Mouse (Mus musculus): ENCODE measurements at regions not wholly inside any gene's neighbourhood (a gene's known extent, or its start where the extent isn't known, plus 50 kb on each side); places are given as distances from the start of the nearest gene placed in this dataset.
"Not testable (repeated sequence)": the region's sequence is repeated elsewhere in the genome, so short reads cannot be mapped to it uniquely, and the experiment has no call there.

GRCm38 (mm10) chr15:93189266-93189855 lies 85.6 kb downstream of the Gxylt1 start:
- no peak for DNase-seq (ENCODE audit: low spot score)

GRCm38 (mm10) chr15:93176221-93176620 lies 98.8 kb downstream of the Gxylt1 start:
- DNase-seq (ENCODE audit: low spot score), result no peak

DNA sequence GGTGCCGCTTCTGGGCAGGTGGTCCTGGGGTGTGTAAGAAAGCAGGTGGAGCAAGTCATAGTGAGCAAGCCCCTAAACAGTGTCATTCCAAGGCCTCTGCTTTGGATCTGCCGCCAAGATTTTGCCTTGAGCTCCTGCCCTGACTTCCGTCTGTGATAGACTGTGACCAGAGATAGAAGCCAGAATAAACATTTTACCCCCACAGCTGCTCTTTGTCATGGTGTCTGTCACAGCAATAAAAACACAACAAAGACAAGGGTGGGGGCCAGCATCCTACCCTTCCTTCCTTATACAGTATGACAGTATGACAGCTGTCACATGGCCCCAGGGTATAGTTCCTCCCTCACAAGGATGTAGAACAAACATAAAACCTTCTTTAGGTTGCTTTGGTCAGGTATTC lies 106.2 kb downstream of the Gxylt1 start:
- no peak for DNase-seq (ENCODE audit: low spot score)

DNA sequence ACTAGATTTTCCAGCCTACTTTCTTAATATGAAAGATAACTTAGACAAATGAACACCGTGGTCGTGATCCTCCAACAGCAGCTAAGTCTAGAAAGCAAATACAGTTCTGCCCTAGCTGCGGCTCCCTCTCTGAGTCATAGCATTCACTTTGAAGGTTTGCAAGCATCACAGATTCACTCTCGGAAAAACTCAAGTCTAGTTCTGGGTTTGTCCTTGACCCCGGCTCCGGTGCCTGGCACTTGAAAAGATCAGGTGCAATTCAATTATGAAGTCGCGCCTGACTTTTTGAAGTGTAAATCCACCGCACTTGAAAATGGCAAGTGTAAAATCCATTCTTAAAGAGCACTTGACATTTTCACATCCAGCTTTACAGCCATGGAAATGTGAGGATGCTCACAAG lies 107.5 kb downstream of the Gxylt1 start:
- DNase-seq (ENCODE audit: low spot score), result no peak

GRCm38 (mm10) chr15:93161924-93162910 lies 112.8 kb downstream of the Gxylt1 start:
- no peak for DNase-seq (ENCODE audit: low spot score)

- no peak for DNase-seq (ENCODE audit: low spot score)
Measured at GRCm38 (mm10) chr15:93161329-93161728, 113.7 kb downstream of the Gxylt1 start.

- DNase-seq (ENCODE audit: low spot score), result no peak
Measured at GRCm38 (mm10) chr15:93155756-93156155, 119.2 kb downstream of the Gxylt1 start.

- no peak for DNase-seq (ENCODE audit: low spot score)
Measured at GRCm38 (mm10) chr15:93154022-93154421, 121.0 kb downstream of the Gxylt1 start.

- no peak for DNase-seq (ENCODE audit: low spot score)
Measured at GRCm38 (mm10) chr15:93144899-93145298, 130.1 kb downstream of the Gxylt1 start.

DNA sequence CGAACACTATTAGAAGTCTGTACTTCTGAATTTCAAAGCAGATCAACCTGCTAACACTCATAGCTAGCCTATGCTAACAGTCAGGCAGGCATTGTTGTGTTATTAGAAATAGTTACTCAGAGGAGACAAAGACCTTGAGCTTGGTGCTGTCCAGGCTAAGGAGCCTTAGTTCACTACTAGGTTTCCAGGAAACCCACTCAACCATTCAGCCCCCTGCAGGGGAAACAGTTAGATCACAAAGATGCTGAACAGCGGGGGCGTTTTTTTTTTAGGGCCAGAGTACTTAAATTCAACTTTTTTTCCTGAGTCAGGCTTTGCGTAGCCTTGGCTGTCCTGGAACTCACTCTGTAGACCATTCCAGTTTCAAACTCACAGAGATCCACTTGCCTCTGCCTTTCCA lies 130.7 kb downstream of the Gxylt1 start:
- DNase-seq (ENCODE audit: low spot score), result no peak

GRCm38 (mm10) chr15:93133379-93133778 lies 141.6 kb downstream of the Gxylt1 start:
- DNase-seq (ENCODE audit: low spot score), result no peak

DNA sequence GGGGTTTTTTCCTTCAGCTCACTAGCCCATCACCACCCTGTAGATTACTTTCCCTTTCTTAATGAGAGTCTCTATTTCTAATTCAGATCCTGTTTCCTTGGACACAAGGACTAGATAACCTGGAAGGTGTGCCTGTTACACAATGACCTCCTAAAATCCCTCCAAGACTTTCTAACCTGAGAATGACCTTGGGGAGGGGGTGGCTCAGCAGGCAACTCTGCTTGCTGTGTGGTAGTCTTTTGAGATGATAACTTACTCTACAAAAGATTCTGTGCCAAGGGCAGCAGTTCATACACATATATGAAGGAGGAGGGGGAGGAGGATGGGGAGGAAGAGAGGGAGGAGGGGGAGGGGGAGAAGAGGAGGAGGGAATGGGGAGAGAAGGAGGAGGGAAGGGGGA lies 143.9 kb downstream of the Gxylt1 start:
- DNase-seq (ENCODE audit: low spot score), result no peak

GRCm38 (mm10) chr15:93125261-93125660 lies 149.7 kb downstream of the Gxylt1 start:
- DNase-seq (ENCODE audit: low spot score), result no peak

DNA sequence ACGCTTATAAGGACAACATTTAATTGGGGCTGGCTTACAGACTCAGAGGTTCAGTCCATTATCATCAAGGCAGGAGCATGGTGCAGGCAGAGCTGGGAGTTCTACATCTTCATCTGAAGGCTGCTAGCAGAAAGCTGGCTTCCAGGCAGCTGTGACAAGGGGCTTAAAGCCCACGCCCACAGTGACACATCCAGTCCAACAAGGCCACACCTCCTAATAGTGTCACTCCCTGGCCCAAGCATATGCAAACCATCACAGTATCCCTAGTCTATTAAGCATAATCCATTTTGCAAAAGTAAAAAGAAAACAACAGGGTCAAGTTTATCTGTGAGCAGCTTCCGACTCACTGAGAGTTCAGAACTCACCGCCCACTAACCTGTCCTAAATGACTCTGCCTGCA lies 153.8 kb downstream of the Gxylt1 start:
- DNase-seq (ENCODE audit: low spot score), result no peak

DNA sequence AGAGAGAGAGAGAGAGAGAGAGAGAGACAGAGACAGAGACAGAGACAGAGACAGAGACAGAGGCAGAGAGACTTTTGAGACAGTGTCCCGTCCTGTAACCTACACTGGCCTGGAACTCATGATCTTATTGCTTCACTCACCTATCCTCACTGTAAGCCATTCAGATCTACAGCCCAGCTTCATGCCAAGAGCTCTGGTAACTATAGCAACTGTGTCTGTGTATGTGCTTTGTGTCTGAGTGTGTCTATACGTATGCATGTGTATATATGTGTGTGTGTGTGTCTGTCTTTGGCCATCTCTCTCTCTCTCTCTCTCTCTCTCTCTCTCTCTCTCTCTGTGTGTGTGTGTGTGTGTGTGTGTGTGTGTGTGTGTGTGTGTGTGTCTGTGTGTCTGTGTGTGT lies 157.2 kb downstream of the Gxylt1 start:
- not testable (repeated sequence) for DNase-seq (ENCODE audit: low spot score)

DNA sequence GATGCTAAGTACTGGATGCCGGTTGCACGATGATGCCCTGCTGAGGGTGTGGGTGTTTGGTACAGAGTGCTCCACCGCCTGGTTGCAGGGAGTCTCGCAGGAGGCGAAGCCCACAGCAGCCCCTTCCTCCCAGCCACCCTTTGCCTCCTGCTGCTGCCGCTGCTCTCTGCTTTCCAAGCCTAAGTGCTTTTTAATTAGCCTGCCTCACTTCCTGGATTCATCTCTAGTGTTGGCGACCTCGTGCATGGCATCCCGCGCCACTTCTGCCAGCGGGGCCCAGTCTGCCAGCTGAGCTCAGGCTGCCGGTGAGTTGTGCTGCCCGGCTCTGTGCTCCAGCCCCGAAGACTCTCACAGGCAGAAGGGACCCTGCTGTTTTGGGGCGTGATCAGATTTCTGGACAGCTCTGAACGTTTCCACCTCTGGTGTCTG lies 159.3 kb downstream of the Gxylt1 start:
- no peak for DNase-seq (ENCODE audit: low spot score)

DNA sequence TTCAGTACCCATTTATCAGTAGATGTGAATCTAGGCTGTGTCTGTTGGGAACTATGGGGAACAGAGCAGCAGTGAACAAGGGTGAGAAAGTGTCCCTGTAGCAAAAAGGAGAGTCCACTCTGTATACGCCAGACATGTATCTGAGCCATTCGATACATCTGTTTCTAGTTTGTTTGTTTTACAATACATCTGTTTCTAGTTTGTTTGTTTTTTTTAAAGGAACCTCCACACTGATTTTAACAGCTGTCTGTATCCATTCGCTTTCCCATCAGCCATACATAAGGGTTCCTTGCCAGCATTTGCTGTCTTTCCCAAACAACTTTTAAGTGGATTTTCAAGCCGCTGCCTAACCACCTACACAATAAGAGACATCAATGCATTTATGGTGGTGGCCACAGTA lies 170.0 kb downstream of the Gxylt1 start:
- no peak for DNase-seq (ENCODE audit: low spot score)

DNA sequence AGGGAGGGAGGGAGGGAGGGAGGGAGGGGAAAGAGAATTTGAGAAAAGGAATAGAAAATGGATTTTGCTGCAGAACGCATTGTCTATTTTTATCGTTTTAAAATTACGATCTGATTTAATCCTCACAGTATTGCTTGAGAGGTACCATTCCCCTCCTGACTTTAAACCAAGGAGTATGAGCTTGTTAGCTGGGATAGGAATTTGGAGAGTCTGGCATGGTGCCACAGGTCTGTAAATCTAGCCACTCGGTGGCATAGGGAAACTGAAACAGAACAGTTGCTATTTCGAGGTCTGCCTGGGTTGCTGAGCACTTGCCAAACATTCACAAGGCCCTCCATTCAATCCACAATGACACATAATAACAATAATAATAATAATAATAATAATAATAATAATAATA lies 171.6 kb downstream of the Gxylt1 start:
- no peak for DNase-seq (ENCODE audit: low spot score)

DNA sequence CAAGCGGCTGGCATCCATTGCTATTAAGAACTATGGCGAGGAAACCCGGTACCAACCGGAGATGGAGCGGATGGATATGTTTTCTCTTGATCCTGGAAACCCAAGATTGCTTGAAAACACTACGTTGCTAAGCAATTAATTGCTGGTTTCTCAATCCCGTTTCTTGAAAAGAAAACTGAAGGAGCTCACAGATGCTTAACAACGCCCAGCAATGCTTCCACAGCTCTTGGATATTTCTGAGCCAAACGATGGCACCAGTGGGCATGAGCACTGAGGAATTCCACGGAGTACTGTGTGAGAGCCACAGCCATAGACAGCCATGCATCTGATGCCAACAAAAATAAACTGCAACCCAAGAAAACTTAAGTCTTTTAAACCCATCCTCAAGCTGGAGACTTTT lies 173.1 kb downstream of the Gxylt1 start:
- DNase-seq (ENCODE audit: low spot score), result no peak

DNA sequence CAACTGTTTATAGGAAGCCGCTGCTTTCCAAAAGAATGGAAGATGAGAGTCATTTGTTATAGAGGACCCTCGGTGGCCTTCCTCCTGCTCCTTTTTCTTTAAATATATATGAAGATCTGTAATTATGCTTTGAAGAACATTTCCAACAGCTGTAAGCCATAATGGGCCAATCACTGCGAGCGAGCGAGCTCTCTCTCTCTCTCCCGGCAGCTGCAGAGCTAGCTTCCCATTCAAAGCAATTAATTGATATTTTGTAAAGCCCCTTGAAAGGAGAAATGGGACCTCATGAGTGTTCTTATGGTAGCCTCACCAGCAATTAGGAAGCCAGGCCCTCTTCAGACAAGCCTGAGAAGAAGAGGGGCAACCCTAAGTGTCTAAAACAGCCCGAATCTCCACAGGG lies 174.1 kb downstream of the Gxylt1 start:
- DNase-seq (ENCODE audit: low spot score), result no peak

- DNase-seq (ENCODE audit: low spot score), result no peak
Measured at GRCm38 (mm10) chr15:93099840-93100239, 175.1 kb downstream of the Gxylt1 start.

DNA sequence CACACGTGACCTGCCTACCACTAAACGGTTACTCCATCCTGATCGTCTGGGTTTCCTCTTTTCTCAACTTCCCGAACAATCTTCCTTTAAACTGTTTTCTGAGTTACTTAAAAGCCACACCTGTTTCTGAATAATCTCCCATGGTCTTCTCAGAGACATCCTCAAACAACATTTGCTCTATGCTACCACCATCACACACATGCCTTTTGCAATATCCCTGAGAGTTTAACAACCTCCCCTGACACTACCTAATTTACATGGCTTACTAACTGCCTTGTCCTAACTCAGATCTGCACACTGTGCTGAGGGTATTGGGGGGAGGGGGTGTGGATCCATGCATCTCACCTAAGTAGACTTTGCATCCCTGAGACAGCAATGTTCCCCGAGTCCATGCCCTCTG lies 178.6 kb downstream of the Gxylt1 start:
- no peak for DNase-seq (ENCODE audit: low spot score)

- no peak for DNase-seq (ENCODE audit: low spot score)
Measured at GRCm38 (mm10) chr15:93095224-93095623, 179.8 kb downstream of the Gxylt1 start.
